12 mouse cellular contexts compared by ENCODE assay signal in genomic region chr6:127770806-127771205, GRCm38 (mm10). TPM values are rescaled to one million over a fixed set of nuclear protein-coding genes. Genes with fewer than 3 reads are reported as not detected.
DNase-seq lines count a peak whose midpoint lies in the region; ATAC-seq and TF ChIP-seq lines count a peak whose summit lies in the region.
"Had no signal": no experiment of that assay in that cellular context is flagged by ENCODE, and none has a peak within 500 bp of the region (broad histone marks: within the 10 kb centered on the region; RNA-seq: fewer than 3 reads in every experiment).

No protein-coding gene starts in this region.

- WGBS in hindbrain, embryonic 14.5 days: 23% methylated on average over 4 of the region's 4 CpGs
- 43% methylated on average over 4 of the region's 4 CpGs for WGBS in limb, embryonic 10.5 days

- no peak for DNase-seq in hindbrain, embryonic 14.5 days (ENCODE audit: low spot score)
- DNase-seq in left cerebral cortex, postnatal 25 days (ENCODE audit: low spot score in 2 of 2): peak; percentile 71 to 96
- peak; percentile 71 to 75 for DNase-seq in right cerebral cortex, adult 2 months (ENCODE audit: low spot score in 2 of 2)
- DNase-seq in limb, embryonic 10.5 days (ENCODE audit: low spot score): no peak
- no peak for DNase-seq in lung, postnatal 10 days
- DNase-seq: spleen, adult 18-20 months had no signal

- no peak overlapping the region for H3K9ac ChIP-seq in hindbrain, embryonic 14.5 days
- H3K9ac ChIP-seq: kidney, embryonic 15.5 days had no signal

- H3K4me1 ChIP-seq in cortical plate, adult 2 months (ENCODE audit: control insufficient read depth, insufficient read depth, low read length): peaks cover 4% of the 10 kb centered on the region
- H3K4me1 ChIP-seq in hindbrain, embryonic 14.5 days (replicated peaks; ENCODE audit: control insufficient read depth, insufficient read depth, low read length): peaks cover 27% of the 10 kb centered on the region
- H3K4me1 ChIP-seq in limb, embryonic 10.5 days: peaks cover 38% of the 10 kb centered on the region

- H3K4me2 ChIP-seq in hindbrain, embryonic 14.5 days (replicated peaks): 0 out of 2 replicates have a peak overlapping the region, but pooled peaks have one; percentile 84
- H3K4me2 ChIP-seq: kidney, embryonic 15.5 days had no signal

- intact Hi-C loops in left cerebral cortex, postnatal 25 days (cut with DNase I): loop anchor here (1.0 kb wide), 2 partner anchors 69 to 128 kb away; no protein-coding TSS in a partner anchor

- no peak for ATAC-seq in hindbrain, embryonic 14.5 days (ENCODE audit: low FRiP score)
- no peak for ATAC-seq in CD4-positive, CD25-positive, alpha-beta regulatory T cell, adult 4 months

- H3K27me3 ChIP-seq in hindbrain, embryonic 14.5 days (ENCODE audit: control insufficient read depth, insufficient read depth, low read length): no peaks in the 10 kb centered on the region; the same call in 1 of the 2 replicates
- H3K27me3 ChIP-seq in limb, embryonic 10.5 days (ENCODE audit: low read depth, poor library complexity, severe bottlenecking): peaks cover 81% of the 10 kb centered on the region

- TF ChIP-seq CTCF in cortical plate, adult 2 months (IDR thresholded peaks at IDR 0.05; ENCODE audit: extremely low read depth, insufficient read depth, low read length): no peak

- peak overlapping the region; percentile 92 for H3K4me3 ChIP-seq in cortical plate, adult 2 months (ENCODE audit: insufficient read depth, low read length)
- H3K4me3 ChIP-seq in hindbrain, embryonic 14.5 days (replicated peaks; ENCODE audit: low read length): no peak overlapping the region
- no peak overlapping the region for H3K4me3 ChIP-seq in limb, embryonic 10.5 days
- H3K4me3 ChIP-seq: kidney, embryonic 15.5 days had no signal

- peak overlapping the region; percentile 89 for H3K27ac ChIP-seq in cortical plate, adult 2 months (ENCODE audit: insufficient read depth, low read length)
- no peak overlapping the region for H3K27ac ChIP-seq in hindbrain, embryonic 14.5 days
- no peak overlapping the region for H3K27ac ChIP-seq in limb, embryonic 10.5 days
- H3K27ac ChIP-seq: kidney, embryonic 15.5 days had no signal

- no peaks in the 10 kb centered on the region for H3K9me3 ChIP-seq in hindbrain, embryonic 14.5 days (ENCODE audit: control insufficient read depth, low read length)
- H3K9me3 ChIP-seq in limb, embryonic 10.5 days (replicated peaks): no peaks in the 10 kb centered on the region
- H3K9me3 ChIP-seq: kidney, embryonic 15.5 days had no signal

- no peaks in the 10 kb centered on the region for H3K36me3 ChIP-seq in hindbrain, embryonic 14.5 days (replicated peaks; ENCODE audit: control insufficient read depth, insufficient read depth)
- no peaks in the 10 kb centered on the region for H3K36me3 ChIP-seq in limb, embryonic 10.5 days
- H3K36me3 ChIP-seq: kidney, embryonic 15.5 days had no signal

- TF ChIP-seq POLR2A in cortical plate, adult 2 months (IDR thresholded peaks at IDR 0.05; ENCODE audit: extremely low read depth, insufficient read depth, low read length): peak; percentile 80; the same call in 1 of the 2 replicates

RNA-seq across cellular contexts. Expression of gene Prmt8, which starts 1.5 kb away (rescaled TPM):
- polyA plus RNA-seq in cortical plate, adult 2 months (2012; rRNA removed): 67.5 and 67.6 TPM in 2 replicates
- 35.0 and 37.4 TPM in 2 replicates for polyA plus RNA-seq in hindbrain, embryonic 14.5 days (2014; fragmentation: Nextera tagmentation; extraction: Ambion mirVana)
- total RNA-seq in left cerebral cortex, postnatal 25 days (2021): 100 to 1,000 TPM; 104 to 106 TPM
- polyA plus RNA-seq in limb, embryonic 10.5 days (2016; fragmentation: Nextera tagmentation; extraction: Ambion mirVana): not detected in 2 replicates
- not detected for polyA plus RNA-seq in CD4-positive, CD25-positive, alpha-beta regulatory T cell, adult 4 months (2017; shearing (Covaris generic))
- total RNA-seq: gastrocnemius, adult 8-10 months had no signal
- polyA plus RNA-seq: heart, postnatal 0 days; liver, embryonic 16.5 days had no signal

Comparison
In these comparisons a context has a peak if more than half of its experiments do, and no peak if none do; other contexts are left out.
1. DNase-seq: peak in left cerebral cortex, postnatal 25 days (2 of 2) and right cerebral cortex, adult 2 months (2 of 2); none in hindbrain, embryonic 14.5 days (single experiment), limb, embryonic 10.5 days (single experiment) and lung, postnatal 10 days (single experiment).
2. RNA of gene Prmt8, which starts 1.5 kb away (polyA plus RNA-seq): 67.5 to 67.6 TPM in cortical plate, adult 2 months and 35.0 to 37.4 TPM in hindbrain, embryonic 14.5 days; not detected in limb, embryonic 10.5 days and not detected in CD4-positive, CD25-positive, alpha-beta regulatory T cell, adult 4 months; every median in the first group is over 10 times any median in the second.